Mouse (Mus musculus) lung, postnatal 14 days (tissue): ENCODE results near the gene Col6a4.
A peak's percentile ranks its signal among the peaks of the same experiment; 100 is the strongest.

ENCODE experiments used
- DNase-seq: peaks from one replicate; pipeline ENCODE4 v3.0.0; 2021

Gene Col6a4

DNA sequence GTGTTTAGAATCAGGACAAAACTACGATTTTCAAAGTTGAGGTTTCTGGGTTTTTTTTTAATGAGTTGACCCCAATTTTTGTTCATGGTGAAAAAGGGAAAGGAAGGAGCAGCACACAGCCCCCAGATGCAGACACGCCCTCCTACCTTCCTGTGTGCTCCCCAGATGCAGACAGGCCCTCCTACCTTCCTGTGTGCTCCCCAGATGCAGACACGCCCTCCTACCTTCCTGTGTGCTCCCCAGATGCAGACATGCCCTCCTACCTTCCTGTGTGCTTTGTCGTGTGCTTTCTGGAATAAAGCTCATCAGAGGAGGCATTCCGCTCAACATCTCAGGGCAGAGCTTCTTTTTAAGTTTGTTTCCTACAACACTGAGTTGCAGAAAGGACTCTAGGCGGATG lies 24.9 kb downstream of the Col6a4 start:
- DNase-seq: no peak

DNA sequence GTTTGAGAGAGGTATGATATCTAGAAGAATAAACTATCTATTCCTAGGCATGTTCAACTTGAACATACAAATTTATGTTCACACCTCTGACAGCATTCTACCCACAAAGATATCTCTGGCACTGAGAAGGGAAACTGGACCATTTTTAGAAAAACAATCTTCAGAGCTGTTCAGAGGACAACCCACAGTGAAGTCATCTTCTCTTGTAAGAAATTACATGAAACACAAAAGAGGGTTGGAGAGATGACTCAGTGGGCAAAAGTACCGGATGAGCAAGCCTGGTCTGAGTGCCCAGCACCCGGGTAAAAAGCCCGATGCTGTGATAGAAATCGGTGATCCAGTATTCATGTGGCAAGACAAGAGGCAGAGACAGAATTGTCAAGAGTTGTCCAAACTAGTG lies 43.1 kb downstream of the Col6a4 start:
- no peak for DNase-seq

DNA sequence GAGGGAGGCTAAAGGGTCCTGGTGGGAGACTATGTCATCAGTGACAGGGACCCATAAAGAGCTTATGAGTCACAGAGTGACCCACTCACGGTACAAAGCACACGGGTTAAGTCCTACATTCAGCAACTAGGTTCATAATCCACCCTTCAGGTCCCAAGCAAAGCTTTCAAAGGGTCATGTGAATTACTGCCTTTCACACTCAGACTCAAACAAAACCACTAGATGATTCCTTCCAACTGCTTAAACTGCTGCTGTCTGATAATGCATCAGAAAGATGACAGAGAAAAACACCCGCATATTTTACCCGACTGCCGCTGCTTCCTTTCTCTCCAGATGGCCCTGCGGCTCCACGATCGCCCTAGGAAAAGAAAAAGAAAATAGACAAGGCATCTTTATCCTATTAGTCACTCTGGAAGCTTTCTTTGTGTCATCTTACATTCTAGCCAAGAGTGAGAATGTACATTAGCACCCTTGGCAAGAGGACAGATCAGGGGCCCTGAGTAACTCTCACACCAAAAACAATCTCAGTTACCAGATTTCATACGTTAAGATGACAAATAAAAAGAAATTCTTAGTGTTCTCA lies 52.6 kb downstream of the Col6a4 start:
- no peak for DNase-seq

DNA sequence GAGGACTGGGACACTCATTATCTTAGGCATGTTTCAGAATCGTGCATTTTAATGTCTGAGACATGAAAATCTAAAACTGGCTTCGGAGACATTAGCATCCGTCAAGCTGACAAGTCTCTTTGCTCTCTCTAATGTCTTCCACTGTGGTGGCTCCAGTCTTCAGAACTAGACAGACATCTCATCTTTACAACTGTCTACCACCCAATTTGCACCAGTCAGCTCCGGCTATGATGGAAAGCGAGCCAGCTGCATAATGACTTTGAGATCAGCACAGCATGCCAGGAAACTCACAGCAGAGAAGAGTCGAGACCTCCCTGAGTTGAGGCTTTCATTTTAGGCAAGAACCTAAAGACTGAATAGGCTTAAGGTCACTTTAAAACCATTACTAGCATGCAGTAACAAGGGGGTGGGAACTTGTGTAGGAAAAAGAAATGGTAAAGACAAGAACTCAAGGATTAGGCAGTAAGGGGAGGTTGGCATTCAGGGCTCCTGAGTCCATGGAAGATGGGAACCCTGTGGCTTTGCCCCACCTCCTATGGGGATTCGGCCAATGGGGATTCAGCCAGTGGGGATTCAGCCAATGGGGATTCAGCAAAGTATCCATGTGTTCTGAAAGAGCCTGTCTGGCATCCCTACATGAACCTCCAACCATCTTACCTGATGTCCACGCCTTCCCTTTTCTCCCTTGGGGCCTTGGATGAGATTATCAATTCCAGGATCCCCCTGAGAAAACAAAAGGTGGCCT lies 56.5 kb downstream of the Col6a4 start:
- no peak for DNase-seq

DNA sequence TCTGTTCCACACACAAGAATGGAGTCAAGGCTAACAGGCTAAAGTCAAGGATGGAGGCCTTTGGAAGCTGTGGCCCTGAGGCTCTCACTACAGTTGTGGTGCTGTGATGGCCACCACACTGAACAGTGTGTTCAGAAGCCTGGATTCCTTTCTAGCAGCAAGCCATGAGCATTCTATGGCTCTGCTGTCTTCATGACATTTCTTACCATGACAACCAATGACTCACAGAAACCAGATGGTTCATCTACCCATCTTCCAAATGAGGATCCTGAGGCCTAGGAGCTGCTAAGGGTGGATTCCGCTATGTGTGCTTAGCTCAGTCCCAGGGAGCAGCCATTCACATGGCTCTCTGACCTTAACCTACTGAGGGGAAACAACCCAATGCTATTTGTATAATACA lies 57.3 kb downstream of the Col6a4 start:
- DNase-seq: no peak

DNA sequence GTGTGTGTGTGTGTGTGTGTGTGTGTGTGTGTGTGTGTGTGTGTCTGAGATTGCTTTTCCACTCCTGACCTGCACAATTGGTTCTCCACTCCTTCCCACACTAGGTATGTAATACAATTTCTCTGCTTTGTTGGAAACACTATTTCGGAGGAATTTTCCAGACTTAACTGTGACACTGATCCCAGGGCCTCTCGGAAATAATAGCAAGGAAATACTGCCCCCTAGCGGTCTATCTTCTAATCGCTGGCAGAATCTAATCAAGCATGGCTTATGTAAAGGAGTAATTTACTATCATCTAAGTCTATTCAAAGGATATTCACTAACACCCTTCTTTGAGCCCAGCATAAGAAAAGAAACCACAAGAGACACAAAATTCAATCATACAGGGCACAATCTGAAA lies 57.7 kb downstream of the Col6a4 start:
- DNase-seq: peak; percentile 57

DNA sequence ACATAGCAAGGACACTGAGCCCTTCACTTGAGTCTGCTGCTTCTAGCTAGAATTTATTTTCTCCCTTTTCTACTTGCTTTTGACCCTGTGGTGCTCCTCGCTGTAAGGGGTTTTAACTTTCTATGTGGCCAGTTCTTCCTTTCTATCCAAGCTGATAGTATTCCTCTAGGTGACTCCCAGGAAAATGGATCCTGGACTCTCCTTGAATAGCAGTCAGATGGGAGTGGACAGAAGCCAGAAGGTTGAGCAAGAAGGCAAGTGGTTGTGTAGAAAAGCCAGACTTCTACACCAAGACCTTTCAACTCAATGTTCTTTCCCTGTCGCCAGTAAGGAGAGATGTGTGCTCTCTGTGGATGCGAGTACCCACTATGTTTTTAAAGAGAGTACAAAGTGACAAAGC lies 80.9 kb downstream of the Col6a4 start:
- no peak for DNase-seq

DNA sequence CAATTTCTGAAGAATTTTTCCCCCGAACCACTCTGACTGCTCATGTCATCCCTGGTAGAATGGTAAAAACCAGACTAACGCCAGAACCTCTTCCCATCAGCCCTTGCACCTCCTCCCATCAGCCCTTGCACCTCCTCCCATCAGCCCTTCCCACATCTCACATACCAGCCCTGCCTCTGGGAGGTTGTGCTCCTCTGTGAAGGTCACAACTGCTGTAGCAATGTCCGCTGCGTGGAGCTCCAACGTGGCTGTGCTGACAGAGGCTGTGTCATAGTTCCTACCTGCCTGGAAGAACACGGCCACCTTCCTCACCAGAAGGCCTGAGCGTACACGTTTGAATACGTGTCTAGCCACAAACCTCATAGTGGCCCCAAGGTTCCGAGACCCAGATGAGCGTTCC lies 83.4 kb downstream of the Col6a4 start:
- no peak for DNase-seq

DNA sequence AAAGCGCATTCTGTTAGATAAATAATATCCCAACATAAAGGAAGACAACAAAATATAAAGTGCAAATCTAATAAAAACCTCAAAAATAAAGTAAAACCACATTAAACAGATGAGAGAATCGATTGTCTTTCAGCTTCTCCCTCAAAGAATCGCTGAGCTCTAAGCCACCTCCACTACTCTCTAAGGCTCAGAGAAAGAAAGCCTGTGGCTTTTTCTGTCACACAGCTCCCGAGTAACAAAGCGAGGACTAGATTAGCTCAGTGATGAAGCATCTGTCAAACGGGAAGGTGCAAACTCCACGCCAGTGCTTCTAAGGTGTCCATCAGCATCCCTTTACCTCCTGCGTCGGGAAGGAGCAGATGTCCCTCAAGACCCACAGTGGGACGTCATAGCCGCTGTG lies 98.6 kb downstream of the Col6a4 start:
- no peak for DNase-seq

DNA sequence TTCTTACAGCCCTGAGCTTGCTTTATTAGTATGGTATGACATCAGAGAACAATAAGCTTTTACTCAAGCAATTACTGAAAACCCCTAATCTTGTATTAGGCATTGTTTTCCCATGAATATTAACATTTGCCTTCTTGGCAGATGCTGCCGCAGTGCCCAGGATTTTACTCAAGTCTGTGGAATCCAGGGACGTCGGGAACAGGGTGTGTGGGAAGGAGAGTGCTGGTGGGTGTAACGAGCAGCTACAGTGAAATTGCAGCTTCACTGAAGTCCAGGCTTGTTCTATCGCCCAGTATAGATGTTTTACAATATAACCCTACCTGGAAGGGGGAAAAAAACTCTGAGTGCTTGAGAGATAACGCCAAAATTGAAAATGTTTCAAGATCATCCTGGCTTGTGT lies 104.2 kb downstream of the Col6a4 start:
- DNase-seq: no peak

DNA sequence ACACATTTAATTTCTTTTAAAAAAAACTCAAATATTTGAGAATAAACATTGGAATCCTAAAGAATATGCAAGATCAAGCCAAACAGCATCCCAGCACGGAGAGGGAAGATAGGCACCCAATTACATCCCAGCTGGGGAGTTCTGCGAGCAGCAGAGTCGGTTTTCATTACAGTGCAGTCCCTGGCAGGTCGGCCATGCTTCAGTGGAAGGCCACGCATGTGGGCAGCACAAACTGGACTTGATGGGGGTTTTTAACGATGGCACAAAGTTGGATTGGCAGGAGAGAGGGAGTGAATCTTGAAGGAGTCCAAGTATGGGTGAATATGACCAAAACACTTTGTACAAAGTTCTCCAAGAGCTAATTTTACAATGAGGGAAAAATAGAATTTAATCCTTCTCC lies 106.5 kb downstream of the Col6a4 start:
- no peak for DNase-seq

DNA sequence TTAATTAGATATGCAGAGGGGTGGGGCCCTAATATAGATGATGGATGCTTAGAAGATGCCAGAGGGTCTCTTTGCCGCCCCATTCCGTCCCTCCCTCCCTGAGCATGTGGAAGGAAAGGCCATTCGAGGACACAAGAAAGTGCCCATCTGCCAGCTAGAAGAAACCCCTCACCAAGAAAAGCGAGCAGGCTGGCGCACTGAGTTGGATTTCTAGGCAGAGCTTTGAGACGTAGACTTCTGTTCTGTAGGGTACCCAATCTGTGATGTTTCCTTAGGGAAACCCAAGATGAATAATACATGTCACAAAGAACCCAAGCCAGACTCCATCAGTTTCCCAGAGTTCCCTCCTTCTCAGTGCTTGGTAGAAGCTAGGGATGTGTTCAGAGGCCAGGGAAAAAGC lies 107.1 kb downstream of the Col6a4 start:
- DNase-seq: no peak

DNA sequence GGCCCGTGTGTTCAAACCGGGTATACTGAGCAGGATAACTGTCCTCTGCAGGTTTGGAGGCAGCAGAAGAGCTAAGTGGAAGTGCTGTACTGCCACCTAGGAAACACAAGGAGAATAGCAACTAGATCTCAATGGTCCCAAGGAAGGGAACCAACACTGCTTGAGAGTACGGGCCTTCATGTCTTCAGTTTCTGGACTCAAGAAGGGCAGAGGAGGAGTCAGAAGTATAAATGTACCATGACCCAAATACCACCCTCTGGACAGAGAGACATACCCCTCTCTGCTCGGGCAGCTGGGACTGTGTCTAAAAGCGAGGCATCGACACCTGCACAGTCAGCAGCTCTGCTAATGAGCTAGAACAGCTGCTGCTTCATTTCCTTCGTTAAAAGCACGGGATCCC lies 108.5 kb downstream of the Col6a4 start:
- DNase-seq: peak; percentile 4

DNA sequence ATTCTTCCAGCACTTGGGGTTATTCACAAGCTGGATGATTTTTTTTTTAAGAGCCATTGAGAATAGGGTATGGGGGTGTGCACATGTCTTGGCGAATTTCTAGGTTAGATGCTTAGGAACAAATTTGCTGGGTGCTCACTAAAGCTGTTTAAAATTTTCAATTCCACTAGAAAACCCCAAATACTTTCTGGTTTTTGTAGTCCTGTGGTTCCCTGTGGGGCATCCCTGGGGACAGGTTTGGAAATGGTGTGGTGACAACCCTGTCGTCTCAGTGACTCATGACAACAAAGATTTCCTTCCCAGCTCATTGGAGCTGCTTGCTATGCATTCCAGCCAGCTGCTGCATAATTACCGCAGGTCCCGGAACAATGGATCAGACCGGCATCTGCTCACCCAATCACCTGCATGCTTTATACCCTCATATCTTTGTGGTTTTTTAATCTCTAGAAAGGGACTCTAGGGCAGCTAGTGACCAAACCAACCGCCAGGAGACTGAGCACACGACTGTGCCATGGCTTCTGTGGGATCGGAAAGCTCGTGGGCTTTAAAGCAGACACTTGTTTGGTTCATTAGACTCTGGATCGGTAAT lies 111.6 kb downstream of the Col6a4 start:
- DNase-seq: no peak

DNA sequence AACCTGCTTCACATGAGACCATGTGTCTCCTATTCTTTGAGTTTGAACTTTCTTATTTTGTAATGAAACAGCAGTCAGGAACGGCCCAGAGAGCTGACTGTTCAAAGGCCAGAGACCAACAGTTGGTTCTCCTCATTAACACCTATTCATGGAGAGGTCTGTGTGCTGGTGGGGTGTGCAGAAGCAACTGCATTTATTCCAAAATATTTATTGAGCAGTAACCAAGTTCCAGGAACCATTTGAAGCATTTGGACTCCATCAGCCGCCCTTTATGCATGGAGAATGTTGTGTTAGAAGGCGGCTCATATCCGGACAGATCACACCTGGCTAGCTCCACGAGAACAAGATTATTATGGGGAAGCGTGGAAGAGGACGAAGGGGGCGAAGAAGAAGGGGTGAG lies 118.1 kb downstream of the Col6a4 start:
- DNase-seq: peak; percentile 7

DNA sequence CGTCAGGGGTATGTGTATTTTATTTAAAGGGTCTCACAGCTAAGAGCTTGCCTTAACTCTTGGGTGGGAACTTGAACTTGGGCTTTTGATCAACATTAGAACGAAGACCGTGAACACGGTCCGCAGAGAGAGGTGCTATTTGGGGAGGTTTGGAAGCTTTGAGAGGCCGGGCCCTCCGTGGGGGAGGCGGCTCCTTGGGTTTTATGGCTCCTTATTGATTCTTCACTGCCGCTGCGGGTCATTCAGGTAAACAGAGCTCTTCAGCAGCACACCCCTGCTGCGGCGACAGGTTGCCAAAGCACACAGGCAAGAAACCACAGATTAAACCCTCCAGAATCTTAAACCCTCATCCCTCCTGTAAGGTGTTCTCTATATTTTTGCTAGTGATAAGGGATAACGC lies 119.7 kb downstream of the Col6a4 start:
- DNase-seq: no peak

DNA sequence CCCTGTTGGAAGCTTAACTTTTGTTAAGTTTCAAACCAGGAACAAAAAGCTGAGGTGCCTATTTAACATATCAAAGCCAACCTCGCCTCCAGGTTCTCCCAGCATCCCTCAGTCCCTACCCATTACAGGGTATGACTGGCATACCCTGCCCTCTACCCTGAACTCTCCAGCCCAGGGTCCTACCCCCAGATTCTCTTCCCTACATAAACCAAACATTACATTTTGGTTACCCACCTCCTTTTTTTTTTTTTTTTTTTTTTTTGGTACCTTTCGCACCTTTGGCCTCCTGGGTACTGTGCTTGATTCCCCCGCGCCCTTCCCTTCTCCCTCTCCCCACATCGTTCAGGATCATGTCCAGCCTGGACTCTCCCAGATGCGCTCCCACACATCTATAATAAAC lies 120.3 kb downstream of the Col6a4 start:
- DNase-seq: no peak

DNA sequence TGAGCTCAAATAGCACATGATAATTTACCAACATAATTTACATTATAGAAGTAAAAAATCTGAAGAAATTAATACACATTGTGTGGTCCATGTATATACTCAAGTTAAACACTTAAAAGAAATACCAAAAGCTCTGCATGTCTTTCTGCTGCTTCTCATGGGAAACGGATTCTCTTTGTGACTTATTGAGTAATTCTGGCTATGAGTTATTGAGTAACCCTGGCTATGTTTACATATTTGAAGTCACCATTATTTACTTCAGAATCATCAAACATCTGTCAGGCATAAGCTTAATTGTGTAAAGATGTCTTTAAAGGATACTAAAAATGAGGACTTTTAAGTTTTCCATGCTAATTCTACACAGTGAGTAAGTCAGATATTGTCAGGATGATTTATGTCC lies 122.8 kb downstream of the Col6a4 start:
- no peak for DNase-seq

DNA sequence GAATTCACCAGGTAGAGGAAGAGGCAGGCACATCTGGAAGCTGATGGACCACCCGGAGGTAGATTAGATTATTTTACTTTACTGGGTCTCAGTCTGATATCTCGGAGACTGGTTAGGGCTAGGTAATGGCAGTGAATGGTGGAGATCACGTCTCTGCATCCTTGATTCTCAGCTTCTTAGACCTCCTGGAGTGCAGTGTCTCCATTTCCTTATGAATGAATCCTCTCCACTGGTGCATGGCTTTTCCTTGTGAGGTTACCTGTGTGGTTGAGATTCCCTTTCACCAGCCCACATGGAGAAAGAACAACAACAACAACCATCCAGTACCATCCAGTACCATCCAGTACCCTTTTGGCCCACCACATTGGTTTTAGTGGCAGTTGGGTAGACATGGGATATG lies 124.6 kb downstream of the Col6a4 start:
- no peak for DNase-seq

DNA sequence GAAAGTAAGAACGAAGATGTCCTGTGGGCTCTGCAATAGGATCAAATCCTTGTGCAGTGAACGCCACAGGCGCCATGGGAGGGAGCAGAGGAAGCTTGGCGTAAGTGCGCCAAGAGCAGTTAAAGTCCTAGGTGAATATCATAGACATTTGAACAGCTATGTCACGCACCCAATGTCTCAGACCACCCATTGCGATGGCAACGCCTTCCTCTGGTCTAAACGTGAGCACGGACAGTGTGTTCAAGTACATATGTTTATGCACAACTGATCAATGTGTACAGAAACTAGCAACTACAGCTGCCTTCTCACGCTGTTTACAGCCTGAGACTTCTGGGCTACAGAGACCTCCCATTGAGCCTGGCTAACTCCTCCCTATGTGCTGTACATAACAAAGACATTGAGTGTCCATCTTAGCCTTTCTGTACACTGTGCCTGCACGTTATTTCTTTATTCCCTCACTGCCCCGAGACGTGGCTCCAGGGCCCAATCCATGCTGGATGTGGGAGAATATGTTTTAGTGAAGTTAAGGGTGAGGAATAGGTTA lies 125.2 kb downstream of the Col6a4 start:
- DNase-seq: no peak

DNA sequence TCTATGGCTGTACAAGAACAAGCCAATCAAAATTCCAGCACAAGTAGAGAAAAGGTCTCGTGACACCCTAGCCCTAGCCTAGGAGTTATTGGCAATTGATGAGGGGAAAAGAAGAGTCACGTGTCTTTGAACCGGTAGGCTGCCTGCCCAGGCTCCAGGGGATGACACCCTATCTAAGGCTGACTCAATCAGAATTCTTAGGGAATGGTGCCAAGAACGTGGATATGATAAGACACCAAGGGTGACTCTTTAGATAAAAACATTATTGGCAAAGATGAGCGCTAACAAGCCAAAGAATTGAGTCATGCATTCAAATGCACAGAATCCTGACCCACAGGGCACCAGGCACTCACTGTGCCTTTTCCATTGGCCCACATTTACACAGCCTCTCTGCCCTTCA lies 125.7 kb downstream of the Col6a4 start:
- DNase-seq: no peak

DNA sequence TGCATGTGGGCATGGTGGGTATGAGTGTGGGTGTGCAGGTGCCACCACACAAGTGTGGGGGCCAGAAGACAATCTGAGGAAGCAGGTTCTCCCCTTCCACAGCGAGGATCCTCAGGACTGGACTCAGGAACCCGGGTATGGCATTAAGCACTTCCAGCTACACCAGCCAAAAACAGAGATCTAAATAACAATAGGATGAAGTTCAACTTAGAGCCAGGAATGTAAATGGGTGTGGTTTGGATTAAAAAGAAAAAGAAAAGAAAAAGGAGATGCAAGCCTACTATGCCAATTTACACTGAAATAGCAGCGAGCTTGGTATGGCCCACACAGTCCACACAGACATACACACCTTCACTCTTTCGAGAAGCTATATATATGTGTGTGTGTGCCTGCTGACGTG lies 128.6 kb downstream of the Col6a4 start:
- DNase-seq: no peak

DNA sequence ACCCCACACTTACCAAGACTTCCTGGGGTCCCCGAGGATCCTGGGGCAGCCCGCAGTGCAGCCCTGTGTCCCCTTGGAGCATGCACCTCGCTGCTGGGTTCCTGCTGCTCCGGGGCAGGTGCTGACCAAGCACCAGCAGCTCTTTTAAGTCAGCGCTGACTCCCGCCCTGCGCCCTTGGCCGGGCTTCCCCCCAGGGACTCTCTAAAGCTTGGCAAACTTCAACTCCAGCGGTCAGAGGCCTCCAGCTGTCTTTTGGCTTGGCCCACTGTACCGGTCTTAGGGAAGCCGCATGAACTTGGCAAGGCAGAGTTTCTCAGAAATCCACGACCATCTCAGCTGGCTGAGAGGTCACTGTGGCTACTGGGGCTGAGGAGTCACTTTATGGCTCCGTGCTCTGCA lies 136.1 kb downstream of the Col6a4 start, which contains the start of gene Col6a5:
Col6a5 (minus strand) TSS at position 111 of the 400 bp plus-strand sequence.
- peak; percentile 41 for DNase-seq

DNA sequence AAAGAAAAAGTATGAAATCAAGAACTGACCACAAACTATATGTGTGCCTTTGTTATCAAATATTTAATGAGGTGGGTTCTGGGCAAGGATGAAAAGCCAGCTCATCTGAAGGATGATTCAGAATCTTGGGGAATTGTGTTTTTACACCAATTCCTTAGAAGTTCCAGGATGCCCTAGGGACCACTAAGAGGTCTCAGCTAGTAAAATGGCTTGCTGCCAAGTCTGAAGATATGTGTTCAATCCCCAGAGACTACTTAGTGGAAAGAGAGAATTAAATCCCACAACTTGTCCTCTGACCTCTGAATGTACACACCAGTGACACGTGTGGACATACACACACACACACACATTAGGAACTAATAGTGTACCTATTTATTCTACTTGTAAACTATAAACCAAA lies 137.5 kb downstream of the Col6a4 start:
- no peak for DNase-seq
